Mouse (Mus musculus) hindbrain, embryonic 14.5 days (tissue): ENCODE results near the gene Kcna3. TPM values are rescaled to one million over a fixed set of nuclear protein-coding genes. Genes with fewer than 3 reads are reported as not detected.

Source experiments
- ATAC-seq: fragments of 200-750 bp; cut with Nextera tagmentation; 2 replicates; pipeline ENCODE4 v1.8.0; 2017; ENCODE audit warnings: moderate number of reproducible peaks, mild to moderate bottlenecking, moderate TSS enrichment, moderate library complexity; ENCODE audit not compliant: low FRiP score
- DNase-seq: peaks from one replicate; pipeline ENCODE4 v3.0.0-alpha.2; 2015; ENCODE audit warnings: low spot score
- H3K27ac ChIP-seq: fragments of 300-500 bp; sonication (generic); 2 replicates; pipeline ENCODE4 v1.5.1; 2014; ENCODE audit warnings: mild to moderate bottlenecking, moderate library complexity
- H3K27me3 ChIP-seq: fragments of 300-500 bp; sonication (generic); 2 replicates; pipeline ENCODE4 v1.6.1; 2014; ENCODE audit warnings: mild to moderate bottlenecking, low read length, mixed read lengths; ENCODE audit not compliant: control insufficient read depth, insufficient read depth
- H3K36me3 ChIP-seq: fragments of 300-500 bp; sonication (generic); replicated peaks from 2 replicates; pipeline ENCODE4 v1.6.1; 2014; ENCODE audit not compliant: control insufficient read depth, insufficient read depth
- H3K4me1 ChIP-seq: fragments of 300-500 bp; sonication (generic); replicated peaks from 2 replicates; pipeline ENCODE4 v1.6.1; 2014; ENCODE audit warnings: antibody characterized with exemption, low read length, mixed read lengths; ENCODE audit not compliant: control insufficient read depth, insufficient read depth
- H3K4me2 ChIP-seq: fragments of 300-500 bp; sonication (generic); replicated peaks from 2 replicates; pipeline ENCODE4 v1.6.1; 2014; ENCODE audit warnings: mild to moderate bottlenecking, moderate library complexity
- H3K4me3 ChIP-seq: fragments of 300-500 bp; sonication (generic); replicated peaks from 2 replicates; pipeline ENCODE4 v1.5.1; 2014; ENCODE audit warnings: mild to moderate bottlenecking, low read length
- H3K9ac ChIP-seq: fragments of 300-500 bp; sonication (generic); 2 replicates; pipeline ENCODE4 v1.6.1; 2014
- H3K9me3 ChIP-seq: fragments of 300-500 bp; sonication (generic); 2 replicates; pipeline ENCODE4 v1.6.1; 2016; ENCODE audit warnings: low read length; ENCODE audit not compliant: control insufficient read depth
- WGBS: fragments of 180-500 bp; shearing (Covaris S2); extraction: QIAGEN DNeasy Blood & Tissue Kit; methylation state at CpG from one replicate; pipeline ENCODE4 v1.1.7; 2014; 5-methylcytosine and 5-hydroxymethylcytosine counted together
- polyA plus RNA-seq: library from polyadenylated mRNA; unstranded; fragments of >200 nt; fragmentation: Nextera tagmentation; extraction: Ambion mirVana; gene quantifications from 2 replicates; pipeline ENCODE4 v1.2.1, GENCODE M21; 2014

The Kcna3 gene
- 10.9 and 14.8 TPM in 2 replicates for polyA plus RNA-seq

DNA sequence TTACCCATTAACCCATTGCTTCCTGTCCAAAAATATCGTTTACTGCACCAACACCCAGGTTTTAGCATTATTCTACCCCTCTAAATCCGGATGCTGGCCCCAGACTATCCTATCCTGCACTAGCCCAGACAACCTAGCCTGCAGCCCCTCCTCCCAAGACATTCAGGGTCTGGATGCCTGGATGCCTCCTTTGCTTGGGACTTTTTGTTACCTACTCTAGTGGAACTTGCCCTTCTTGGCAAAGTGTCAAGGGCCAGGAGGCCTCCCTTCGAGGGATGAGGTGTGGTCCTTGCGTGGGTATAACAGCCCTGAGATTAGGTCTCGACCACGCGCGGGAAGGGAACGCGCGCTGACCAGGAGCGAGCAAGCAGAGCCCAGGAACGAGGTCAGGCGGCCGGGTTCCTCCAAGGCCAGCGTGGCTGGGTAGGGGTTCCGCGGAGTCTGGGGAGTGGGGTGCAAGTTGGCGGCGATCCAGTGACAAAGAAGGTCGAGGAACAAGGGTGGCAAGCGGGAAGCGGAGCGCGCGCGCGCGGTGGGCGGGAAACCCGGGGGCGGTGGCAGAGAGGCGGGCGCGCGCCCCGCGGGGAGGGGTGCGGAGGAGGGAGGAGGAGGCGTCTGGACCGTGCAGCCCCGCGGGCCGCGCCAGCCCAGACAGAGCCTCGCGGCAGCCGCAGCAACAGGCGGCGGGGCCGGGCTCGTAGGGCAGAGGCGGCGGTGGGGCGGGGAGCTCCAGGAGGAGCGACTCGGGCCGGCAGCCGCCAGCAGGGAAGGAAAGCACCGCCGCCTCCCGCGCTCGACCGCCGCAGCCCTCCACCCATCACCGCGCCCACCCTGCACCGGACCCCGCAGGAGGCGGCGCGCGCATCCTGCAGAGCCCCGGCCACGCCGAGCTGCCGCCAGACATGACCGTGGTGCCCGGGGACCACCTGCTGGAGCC is at the start of gene Kcna3:
Kcna3 (plus strand) TSS at position 649 of the 937 bp plus-strand sequence.
- ATAC-seq (peak; percentile 95), DNase-seq (peak; percentile 87)
- Histone ChIP-seq H3K27me3 (no peaks in the 10 kb centered on the region), H3K27ac (peak within 1 kb of the TSS; percentile 82), H3K4me1 (peaks cover 37% of the 10 kb centered on the region), H3K9me3 (no peaks in the 10 kb centered on the region), H3K36me3 (no peaks in the 10 kb centered on the region), H3K4me2 (peak within 1 kb of the TSS; percentile 85), H3K9ac (peak within 1 kb of the TSS; percentile 76), H3K4me3 (peak within 1 kb of the TSS; percentile 85)
- WGBS: 1% methylated on average over 64 of the region's 80 CpGs

DNA sequence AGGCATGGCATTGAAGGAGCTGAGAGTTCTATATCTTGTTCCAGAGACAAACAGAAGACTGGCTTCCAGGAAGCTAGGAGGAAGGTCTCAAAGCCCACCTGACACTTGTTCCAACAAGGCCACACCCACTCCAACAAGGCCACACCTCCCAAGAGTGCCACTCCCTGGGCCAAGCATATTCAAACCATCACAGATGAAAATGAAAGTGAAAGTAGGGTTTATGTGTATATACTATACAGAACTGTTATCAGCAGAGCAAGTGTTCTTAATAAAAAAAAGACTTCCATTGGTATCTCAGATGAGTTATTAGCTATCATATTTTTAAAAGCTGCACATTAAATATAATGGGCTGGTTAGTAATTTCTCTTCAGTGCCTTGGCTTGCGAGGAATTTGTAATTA is 44.6 kb upstream of the Kcna3 start:
- Histone ChIP-seq H3K4me2 (no peak overlapping the region), H3K4me3 (no peak overlapping the region), H3K27ac (no peak overlapping the region), H3K27me3 (no peaks in the 10 kb centered on the region), H3K9ac (no peak overlapping the region), H3K9me3 (no peaks in the 10 kb centered on the region), H3K36me3 (no peaks in the 10 kb centered on the region), H3K4me1 (peaks cover 5% of the 10 kb centered on the region; the same call in 1 of the 2 replicates)
- WGBS: 83% methylated on average over 1 of the region's 1 CpGs
- DNase-seq: no peak
- no peak for ATAC-seq

DNA sequence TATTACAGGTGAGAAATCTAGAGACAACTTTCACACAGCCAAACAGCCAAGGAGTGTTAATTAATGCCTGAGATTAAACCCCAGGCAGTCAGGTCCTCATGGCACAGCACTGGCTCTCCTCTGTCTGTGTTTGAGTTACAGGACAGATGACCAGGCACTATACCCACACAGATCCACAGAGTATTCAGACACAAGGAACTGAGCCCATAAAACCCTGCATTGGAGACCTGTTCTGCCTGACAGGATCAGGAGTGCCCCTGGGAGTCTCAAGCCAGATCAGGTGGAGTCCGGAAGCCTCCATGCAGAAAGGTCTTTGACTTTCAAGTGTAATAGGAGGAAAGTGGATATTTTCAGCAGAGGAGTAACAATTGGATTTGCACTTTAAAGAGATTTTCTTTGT is 40.6 kb upstream of the Kcna3 start:
- DNase-seq (no peak), ATAC-seq (no peak)
- Histone ChIP-seq H3K9me3 (no peaks in the 10 kb centered on the region), H3K4me1 (peaks cover 5% of the 10 kb centered on the region; the same call in 1 of the 2 replicates), H3K36me3 (no peaks in the 10 kb centered on the region), H3K4me3 (no peak overlapping the region), H3K27ac (no peak overlapping the region), H3K27me3 (no peaks in the 10 kb centered on the region), H3K4me2 (no peak overlapping the region), H3K9ac (no peak overlapping the region)
- WGBS: 79% methylated on average over 1 of the region's 1 CpGs

DNA sequence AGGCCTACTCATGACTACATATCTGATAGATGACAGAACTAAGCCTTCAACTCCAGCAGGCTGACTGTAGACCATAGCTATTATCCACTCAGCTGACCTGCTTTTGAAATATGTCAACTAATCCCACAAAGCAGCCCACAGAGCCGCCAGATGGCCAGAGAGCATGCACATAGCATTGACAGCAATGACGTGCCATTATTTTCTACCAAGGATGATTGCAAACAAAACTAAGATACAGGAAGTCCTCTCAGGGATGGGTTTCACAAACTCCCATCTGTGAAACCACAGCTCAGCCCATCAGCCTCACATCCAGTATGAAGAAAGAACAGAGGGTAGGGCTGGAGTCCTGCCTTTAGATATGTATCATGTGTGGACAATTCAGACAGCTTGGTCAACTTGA is 39.8 kb upstream of the Kcna3 start:
- ATAC-seq (no peak), DNase-seq (no peak)
- WGBS: 84% methylated on average over 2 of the region's 2 CpGs
- Histone ChIP-seq H3K27ac (no peak overlapping the region), H3K4me3 (no peak overlapping the region), H3K9me3 (no peaks in the 10 kb centered on the region), H3K4me2 (no peak overlapping the region), H3K9ac (no peak overlapping the region), H3K27me3 (no peaks in the 10 kb centered on the region), H3K36me3 (no peaks in the 10 kb centered on the region), H3K4me1 (peaks cover 5% of the 10 kb centered on the region; the same call in 1 of the 2 replicates)

DNA sequence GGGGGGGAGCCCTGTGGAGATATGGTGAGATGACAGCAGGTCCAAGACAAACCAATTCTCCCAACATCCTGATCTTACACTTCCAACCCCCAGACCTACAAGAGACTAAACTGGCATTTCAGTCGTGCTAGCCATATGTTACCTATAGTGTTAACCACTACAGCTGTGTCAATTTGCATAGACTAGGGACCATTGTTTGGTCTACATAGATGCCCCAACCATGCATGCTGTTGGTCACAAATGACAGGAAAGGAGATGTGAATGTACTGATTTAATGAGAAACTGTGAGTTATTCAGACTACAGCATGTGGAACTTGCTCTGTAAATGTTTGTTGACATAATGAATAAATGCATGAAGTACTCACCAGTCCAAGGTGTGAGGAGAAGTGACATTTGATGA is 37.6 kb upstream of the Kcna3 start:
- H3K4me3 ChIP-seq: no peak overlapping the region
- no peak overlapping the region for H3K4me2 ChIP-seq
- no peak overlapping the region for H3K27ac ChIP-seq
- ATAC-seq (no peak), DNase-seq (no peak)
- H3K36me3 ChIP-seq: no peaks in the 10 kb centered on the region
- no peaks in the 10 kb centered on the region for H3K27me3 ChIP-seq
- WGBS: 56% methylated on average over 1 of the region's 1 CpGs
- no peaks in the 10 kb centered on the region; the same call in 1 of the 2 replicates for H3K4me1 ChIP-seq
- H3K9ac ChIP-seq: no peak overlapping the region
- H3K9me3 ChIP-seq: no peaks in the 10 kb centered on the region

DNA sequence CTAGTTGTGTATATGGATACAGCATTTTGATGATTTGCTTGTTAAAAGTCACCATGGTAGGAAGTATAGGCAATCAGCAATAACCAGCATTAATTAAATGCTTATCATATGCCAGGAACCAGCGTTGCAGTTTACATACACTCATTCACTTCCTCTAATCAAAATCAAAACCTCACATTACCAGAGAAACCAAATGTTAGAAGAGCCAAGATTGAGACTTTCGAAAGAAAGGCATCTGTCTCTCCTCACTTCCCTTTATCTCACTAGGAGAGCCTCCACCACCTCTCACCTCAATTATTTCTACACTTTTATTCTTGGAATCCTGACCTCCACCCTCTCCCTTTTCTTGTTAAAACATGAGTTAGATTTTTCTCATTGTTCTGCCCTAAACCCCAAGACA is 35.8 kb upstream of the Kcna3 start:
- DNase-seq: no peak

DNA sequence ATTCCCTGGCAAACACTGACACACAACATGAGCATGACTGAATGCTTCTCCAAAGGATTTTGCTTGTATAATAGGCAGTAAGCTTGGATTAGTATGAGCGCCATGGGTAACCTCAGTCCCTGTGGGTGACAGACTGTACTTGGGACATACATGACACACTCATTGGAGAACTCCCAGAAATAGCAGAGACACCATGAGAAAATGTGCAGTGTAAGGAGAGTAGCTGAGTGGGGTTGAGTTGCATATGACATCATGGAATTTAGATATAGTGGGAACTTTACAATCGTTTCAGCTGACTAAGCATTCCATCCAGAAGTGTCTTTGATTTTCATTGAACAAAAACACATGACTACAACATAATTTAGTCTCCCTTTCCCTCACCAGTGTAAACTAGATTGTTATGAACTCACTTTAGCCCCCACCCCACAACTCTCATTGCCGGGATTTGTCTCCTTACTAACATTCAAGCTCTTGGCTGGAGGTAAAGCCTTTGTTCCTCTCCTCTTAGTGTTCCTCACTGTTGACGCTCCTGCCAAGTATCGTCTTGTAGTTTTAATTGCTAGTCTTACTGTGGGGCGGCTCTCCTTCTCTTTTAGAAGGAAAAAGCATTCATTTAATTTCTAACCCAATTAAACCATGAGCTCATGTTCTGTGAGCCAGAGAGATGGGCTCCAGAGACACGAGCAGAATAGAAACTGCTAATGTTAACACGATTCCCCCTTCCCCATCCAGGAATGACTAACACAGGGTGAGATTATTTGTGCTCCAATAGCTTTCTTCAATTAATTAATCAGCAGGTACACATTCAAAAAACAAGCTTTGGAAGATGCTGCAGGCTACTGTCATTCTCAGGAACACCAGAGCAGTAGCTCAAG is 33.5 kb upstream of the Kcna3 start:
- whole genome bisulfite sequencing: 73% methylated on average over 8 of the region's 8 CpGs
- Histone ChIP-seq H3K4me1 (no peaks in the 10 kb centered on the region), H3K27me3 (no peaks in the 10 kb centered on the region), H3K4me2 (no peak overlapping the region), H3K36me3 (no peaks in the 10 kb centered on the region), H3K9me3 (no peaks in the 10 kb centered on the region), H3K4me3 (no peak overlapping the region), H3K9ac (no peak overlapping the region), H3K27ac (no peak overlapping the region)
- DNase-seq (no peak), ATAC-seq (no peak)

More for the DNA sequence above, 35.8 kb upstream of the Kcna3 start:
- Histone ChIP-seq H3K4me1 (no peaks in the 10 kb centered on the region), H3K27ac (no peak overlapping the region), H3K27me3 (no peaks in the 10 kb centered on the region), H3K9ac (no peak overlapping the region), H3K36me3 (no peaks in the 10 kb centered on the region), H3K4me2 (no peak overlapping the region), H3K9me3 (no peaks in the 10 kb centered on the region), H3K4me3 (no peak overlapping the region)
- no peak for ATAC-seq
- WGBS: 82% methylated on average over 2 of the region's 2 CpGs

DNA sequence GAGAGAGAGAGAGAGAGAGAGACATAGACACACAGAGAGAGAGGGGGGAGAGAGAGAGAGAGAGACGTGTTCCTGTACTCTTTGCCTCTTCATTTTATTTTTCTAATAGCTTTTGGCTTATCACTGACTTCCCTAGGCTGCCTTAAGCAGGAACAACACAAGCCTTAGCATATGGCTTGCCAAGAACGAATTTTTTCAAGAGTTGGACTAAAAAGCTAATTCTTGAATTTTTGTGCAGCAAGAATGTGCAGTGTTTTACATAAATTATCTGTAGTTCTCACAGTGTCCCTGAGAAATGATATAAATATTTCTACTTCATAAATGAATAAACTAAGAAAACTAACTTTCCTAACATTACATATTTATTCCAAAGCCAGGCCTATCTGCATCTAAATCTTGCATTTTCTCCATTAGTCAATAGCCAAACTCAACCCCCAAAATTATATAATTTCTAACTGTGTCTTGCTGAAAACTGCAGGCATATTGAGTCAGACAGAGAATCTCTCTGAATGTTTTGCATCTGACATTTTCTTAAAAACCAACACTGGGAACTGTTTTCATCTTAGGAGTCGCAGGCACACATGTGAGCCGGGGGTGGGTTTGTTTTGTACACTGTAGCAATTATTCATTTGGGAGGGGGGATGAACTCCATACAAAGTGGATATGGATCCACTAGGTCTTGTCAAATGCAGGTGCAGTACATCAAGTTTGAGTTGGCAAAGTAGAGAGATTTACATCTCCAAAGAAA is 26.5 kb upstream of the Kcna3 start:
- Histone ChIP-seq H3K27me3 (no peaks in the 10 kb centered on the region), H3K4me2 (no peak overlapping the region), H3K4me1 (no peaks in the 10 kb centered on the region), H3K27ac (no peak overlapping the region), H3K36me3 (no peaks in the 10 kb centered on the region), H3K9ac (no peak overlapping the region), H3K9me3 (no peaks in the 10 kb centered on the region), H3K4me3 (no peak overlapping the region)
- no peak for DNase-seq
- 77% methylated on average over 4 of the region's 4 CpGs for WGBS
- no peak for ATAC-seq
